Mouse (Mus musculus) thymus, postnatal 4 days (tissue): ENCODE results near the gene Dio2.

Experiments used
- DNase-seq: peaks from one replicate; pipeline ENCODE4 v3.0.0; 2021

The Dio2 gene

GRCm38 (mm10) chr12:90738388-90739223 is at the start of gene Dio2:
TSS of gene Dio2 (minus strand) at chr12:90738438.
- peak; percentile 16 for DNase-seq

- DNase-seq: no peak
These were observed 43.2 kb upstream of the Dio2 start for GRCm38 (mm10) chr12:90781438-90781837.

DNA sequence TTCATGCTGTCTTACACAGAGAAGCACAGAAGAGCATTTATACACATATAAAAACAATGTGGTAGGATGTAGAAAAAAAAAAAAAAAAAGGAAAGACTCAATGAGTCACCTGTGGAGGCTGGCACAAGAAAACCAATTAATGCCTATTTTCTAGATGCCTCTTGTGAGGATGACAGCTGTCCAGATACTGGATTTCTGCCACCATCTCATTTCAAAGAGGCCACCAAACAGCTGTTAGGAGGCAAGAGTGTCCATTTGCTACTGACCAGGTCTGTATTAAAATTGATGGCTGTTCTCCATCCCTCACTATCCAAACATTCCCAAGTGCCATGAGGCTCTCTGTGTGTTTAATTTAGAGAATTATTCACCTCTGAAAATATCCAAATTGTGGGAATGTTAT is 6.5 kb upstream of the Dio2 start:
- no peak for DNase-seq

DNA sequence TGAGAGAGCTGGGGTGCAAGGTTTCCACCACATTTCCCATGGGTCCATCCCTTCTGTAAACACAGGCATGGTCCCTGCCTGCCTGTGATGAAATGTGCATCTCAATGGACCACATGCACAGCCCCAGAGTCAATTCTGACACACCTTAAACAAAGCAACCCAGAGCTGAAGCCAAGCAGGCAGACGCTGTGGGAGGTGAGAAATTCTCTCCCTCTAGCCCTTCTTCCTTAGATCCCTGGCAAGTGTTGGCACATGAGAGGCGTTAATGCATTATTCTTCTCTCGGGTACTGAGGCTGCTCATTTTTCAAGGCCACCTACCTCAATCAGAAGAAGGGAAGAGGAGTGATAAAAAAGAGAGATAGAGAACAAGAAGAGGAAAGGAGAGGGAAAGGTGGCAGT is 5.4 kb upstream of the Dio2 start:
- no peak for DNase-seq

- DNase-seq: peak; percentile 77
These were observed 2.2 kb upstream of the Dio2 start for GRCm38 (mm10) chr12:90740468-90740867.

- DNase-seq: peak; percentile 14
These were observed 306 bp downstream of the Dio2 start for GRCm38 (mm10) chr12:90737932-90738331.

- DNase-seq: no peak
These were observed 2.8 kb downstream of the Dio2 start for GRCm38 (mm10) chr12:90735447-90735846.

- no peak for DNase-seq
These were observed 3.7 kb downstream of the Dio2 start for GRCm38 (mm10) chr12:90734503-90734902.

GRCm38 (mm10) chr12:90733721-90734120 is 4.5 kb downstream of the Dio2 start:
- no peak for DNase-seq

DNA sequence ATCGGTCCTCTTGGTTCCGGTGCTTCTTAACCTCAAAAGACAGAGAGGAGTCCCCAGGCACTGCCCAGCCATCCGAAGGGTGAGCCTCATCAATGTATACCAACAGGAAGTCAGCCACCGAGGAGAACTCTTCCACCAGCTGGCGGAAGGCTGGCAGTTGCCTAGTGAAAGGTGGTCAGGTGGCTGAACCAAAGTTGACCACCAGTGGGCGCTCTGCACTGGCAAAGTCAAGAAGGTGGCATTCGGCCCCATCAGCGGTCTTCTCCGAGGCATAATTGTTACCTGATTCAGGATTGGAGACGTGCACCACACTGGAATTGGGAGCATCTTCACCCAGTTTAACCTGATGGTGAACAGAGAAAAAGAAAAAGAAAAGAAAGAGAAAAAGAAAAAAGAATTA is 8.6 kb downstream of the Dio2 start:
- peak; percentile 85 for DNase-seq

GRCm38 (mm10) chr12:90725107-90725506 is 13.1 kb downstream of the Dio2 start:
- DNase-seq: no peak

DNA sequence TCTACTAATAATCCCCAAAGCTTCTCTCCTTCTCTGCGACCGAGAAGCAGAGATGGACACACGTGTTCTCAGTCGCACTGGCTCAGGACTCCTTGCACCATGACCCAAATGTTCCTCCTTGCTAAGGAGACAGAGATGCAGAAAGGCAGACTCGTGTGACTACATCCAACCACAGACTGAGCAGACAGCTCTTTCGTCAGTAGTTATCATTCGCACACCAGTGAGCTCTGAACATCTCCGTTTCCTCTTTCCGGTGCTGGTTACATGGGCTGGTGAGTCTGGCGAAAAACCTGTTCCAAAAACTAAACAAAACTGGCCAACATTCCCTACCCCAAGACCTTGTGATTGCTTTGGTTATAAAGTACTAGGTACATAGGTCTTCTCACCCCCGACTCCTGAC is 13.6 kb downstream of the Dio2 start:
- DNase-seq: no peak

DNA sequence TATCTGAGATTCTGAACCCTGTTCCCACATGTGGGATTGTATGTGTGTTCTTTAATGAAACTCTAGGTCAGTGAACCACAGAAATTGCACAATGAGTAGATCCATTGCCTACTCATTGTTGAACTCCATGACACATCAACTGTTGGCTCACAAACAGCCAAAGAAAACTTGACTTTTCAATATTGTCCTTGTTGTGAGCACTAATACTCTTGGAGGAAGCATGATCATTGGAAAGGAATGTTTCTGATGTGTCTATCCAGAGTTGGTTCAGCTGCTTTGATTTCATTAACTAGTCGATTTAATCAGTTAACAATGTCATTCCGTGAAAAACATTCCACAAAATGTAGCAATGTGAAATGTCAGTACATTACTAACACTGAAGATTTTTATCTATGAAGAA is 44.1 kb downstream of the Dio2 start:
- DNase-seq: no peak
